Mouse (Mus musculus): ENCODE measurements around the gene Phf23.
"Not testable (repeated sequence)": the region's sequence is repeated elsewhere in the genome, so short reads cannot be mapped to it uniquely, and the experiment has no call there.

The Phf23 gene

GRCm38 (mm10) chr11:69995391-69995960, at the start of gene Phf23:
TSS of gene Phf23 (plus strand) at chr11:69995777.
- DNase-seq, result peak; percentile 93 to 95

GRCm38 (mm10) chr11:69945997-69946891, 49.3 kb upstream of the Phf23 start:
- no peak for DNase-seq

- DNase-seq, result no peak
These were observed 48.1 kb upstream of the Phf23 start for GRCm38 (mm10) chr11:69947337-69948065.

- peak; percentile 87 to 90 for DNase-seq
These were observed 47.4 kb upstream of the Phf23 start, which contains the start of gene Slc2a4 for GRCm38 (mm10) chr11:69948066-69948762. TSS of gene Slc2a4 (minus strand) at chr11:69948188.

GRCm38 (mm10) chr11:69948763-69949150, 46.8 kb upstream of the Phf23 start:
- peak; percentile 92 to 93 for DNase-seq

- peak; percentile 42 to 44 for DNase-seq
These were observed 44.6 kb upstream of the Phf23 start for GRCm38 (mm10) chr11:69950807-69951459.

- no peak for DNase-seq
These were observed 43.3 kb upstream of the Phf23 start for GRCm38 (mm10) chr11:69952274-69952673.

GRCm38 (mm10) chr11:69953267-69953915, 42.2 kb upstream of the Phf23 start:
- DNase-seq, result no peak

- DNase-seq, result not testable (repeated sequence)
These were observed 40.0 kb upstream of the Phf23 start for GRCm38 (mm10) chr11:69955618-69956017.

- DNase-seq, result peak in 1 of 2 experiments; percentile 26
These were observed 39.4 kb upstream of the Phf23 start for GRCm38 (mm10) chr11:69956218-69956617.

GRCm38 (mm10) chr11:69960616-69961015, 35.0 kb upstream of the Phf23 start:
- DNase-seq, result peak; percentile 40 to 51

GRCm38 (mm10) chr11:69961841-69962240, 33.7 kb upstream of the Phf23 start:
- DNase-seq, result peak; percentile 24 to 45

- no peak for DNase-seq
These were observed 30.8 kb upstream of the Phf23 start, which contains the start of gene Cldn7 for GRCm38 (mm10) chr11:69964650-69965270. TSS of gene Cldn7 (plus strand) at chr11:69964779.

- peak in 1 of 2 experiments; percentile 32 for DNase-seq
These were observed 30.1 kb upstream of the Phf23 start for GRCm38 (mm10) chr11:69965271-69966005.

GRCm38 (mm10) chr11:69966006-69966859, 29.3 kb upstream of the Phf23 start:
- DNase-seq, result peak; percentile 25 to 27

- no peak for DNase-seq
These were observed 28.6 kb upstream of the Phf23 start for GRCm38 (mm10) chr11:69966860-69967517.

GRCm38 (mm10) chr11:69968793-69969192, 26.8 kb upstream of the Phf23 start:
- no peak for DNase-seq

- DNase-seq, result no peak
These were observed 25.4 kb upstream of the Phf23 start for GRCm38 (mm10) chr11:69970222-69970621.

GRCm38 (mm10) chr11:69970775-69971174, 24.8 kb upstream of the Phf23 start:
- DNase-seq, result peak; percentile 23 to 37
